Mouse (Mus musculus) erythroblast, embryonic 14.5 days (primary cell): ENCODE results near the gene Phyhd1.

Source experiments
- GATA1 ChIP-seq: IDR thresholded peaks from 2 replicates; pipeline ENCODE4 v1.6.1; 2012; ENCODE audit warnings: low read length, inconsistent platforms, mixed read lengths
- TAL1 ChIP-seq: IDR thresholded peaks from 3 replicates; pipeline ENCODE4 v1.6.1; 2012; ENCODE audit warnings: low read length, inconsistent platforms, mixed read lengths

DNA sequence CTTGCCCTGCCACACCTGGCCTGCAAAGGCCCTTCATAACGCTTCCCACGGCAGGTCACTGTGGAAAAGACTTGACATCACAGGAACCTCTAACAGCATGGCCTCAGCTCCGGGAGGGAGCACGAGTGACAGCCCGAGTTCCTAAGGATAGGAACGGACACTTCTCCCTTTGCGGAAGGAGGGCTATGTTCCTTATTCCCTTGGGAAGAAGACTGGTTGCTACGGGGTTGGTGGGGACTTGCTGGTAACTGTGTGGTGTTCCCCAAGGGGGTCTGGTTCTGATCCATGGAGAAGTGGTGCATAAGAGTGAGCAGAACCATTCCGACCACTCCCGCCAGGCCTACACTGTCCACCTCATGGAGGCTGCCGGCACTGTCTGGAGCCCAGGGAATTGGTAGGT, 14.7 kb downstream of the Phyhd1 start, which contains the start of gene Gm28038:
- TF ChIP-seq TAL1 (no peak), GATA1 (no peak)
